Mouse (Mus musculus): ENCODE data around the gene Sec24b.

Sec24b gene

DNA sequence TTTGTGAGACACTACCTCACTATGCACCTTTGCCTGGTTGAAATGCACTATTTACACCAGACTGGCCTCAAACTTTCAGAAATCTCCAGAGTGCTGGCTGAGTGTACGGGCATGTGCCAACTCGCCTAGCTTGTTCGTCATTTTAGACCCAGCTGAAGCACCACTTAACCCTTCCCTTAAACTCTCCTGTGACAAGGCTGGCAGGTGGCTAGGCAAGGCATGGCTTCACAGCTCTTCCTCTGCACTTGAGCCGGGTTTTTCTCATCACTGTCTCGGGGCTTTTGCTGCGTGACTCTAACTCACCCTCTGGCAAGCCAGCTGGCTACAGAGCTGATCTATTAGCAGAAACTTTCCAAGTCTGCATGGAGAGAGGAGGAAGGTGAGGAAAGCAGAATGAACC, 6.8 kb downstream of the Sec24b start:
- DNase-seq (ENCODE audit: low spot score), result no peak

DNA sequence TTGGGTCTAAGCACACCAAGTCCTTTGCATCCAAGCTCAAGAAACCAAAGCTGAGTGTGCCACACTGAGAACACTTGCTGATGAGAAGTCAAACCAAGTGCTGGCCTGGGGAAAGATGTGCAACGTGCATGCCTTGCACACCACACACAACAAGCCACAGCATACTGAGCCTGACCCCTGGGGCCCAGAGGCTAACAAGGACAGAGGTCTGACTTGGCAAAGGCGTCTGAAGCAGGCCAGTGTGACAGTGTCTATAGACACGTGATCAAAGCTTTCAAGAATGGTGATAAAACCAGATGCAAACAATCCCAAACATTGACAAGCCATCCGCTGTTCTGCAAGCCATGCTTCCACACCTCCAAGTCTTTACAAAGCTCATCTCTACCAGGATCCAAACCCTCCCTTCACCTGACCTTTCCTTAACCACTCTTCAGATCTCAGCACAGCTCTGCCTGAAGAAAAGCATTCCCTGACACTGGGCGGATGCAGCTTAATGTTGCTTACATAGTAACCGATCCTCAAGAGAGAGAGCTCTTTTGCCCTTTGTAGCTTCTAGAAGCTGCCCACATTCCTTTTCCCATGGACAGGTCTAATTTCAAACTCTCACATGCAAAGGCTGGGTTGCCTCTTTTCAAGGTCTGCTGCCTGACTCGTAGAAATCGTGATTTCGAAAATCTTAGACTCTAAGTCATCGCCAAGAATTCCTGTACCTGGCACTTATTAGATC, 7.8 kb downstream of the Sec24b start:
- peak; percentile 63 for DNase-seq (ENCODE audit: low spot score)

DNA sequence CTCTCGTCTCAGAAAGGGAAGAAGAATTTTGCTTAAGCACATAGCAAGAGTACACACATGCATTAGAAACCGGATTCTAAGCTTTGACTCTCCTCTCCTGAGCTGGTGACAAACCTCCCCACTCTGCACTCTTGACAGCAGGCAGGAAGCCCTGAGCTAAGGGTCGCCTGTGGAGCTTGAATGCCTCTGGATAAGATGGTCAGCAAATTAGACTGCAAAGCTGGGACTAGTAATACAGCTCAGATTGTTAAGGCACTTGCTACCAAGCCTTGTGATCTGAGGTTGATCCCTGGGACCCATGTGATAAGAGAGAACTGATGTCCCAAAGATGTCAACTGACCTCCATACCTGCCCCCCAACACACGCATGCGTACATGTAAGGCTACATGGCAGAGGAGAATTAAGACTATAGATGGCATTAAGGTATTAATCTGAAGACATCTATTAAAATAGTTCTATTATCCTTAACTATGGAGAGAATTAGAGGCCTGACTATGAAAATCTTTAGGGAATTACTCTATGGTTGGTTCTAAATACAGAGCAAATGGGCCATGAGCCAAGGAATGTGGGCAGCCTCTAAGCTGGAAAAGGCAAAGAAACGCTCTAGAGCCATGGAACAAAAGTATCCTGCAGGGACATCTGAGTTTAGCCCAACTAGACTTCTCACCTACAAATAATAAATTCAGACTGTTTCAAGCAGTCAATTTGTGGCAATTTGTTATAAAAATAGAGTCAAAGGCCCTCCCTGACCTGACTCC, 8.6 kb downstream of the Sec24b start:
- no peak for DNase-seq (ENCODE audit: low spot score)

DNA sequence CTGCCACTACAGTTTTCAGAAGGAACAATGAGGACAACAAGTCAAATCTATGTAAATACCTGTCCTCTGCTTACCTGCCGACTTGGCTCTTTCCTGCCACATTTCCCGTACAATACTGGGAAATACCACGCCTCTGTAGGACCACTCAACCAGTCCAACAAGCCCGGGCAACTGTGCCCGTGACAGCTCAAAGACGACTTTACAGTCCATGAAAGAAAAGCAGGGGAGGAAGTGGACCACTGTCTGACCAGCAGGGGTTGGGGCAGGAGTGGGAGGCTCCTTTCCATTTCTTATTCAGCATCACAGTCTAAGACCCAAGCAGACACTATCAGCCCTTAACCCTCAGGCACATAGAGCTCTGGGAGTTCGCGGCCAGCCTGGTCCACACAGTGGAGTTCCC, 9.2 kb downstream of the Sec24b start:
- DNase-seq (ENCODE audit: low spot score), result no peak

DNA sequence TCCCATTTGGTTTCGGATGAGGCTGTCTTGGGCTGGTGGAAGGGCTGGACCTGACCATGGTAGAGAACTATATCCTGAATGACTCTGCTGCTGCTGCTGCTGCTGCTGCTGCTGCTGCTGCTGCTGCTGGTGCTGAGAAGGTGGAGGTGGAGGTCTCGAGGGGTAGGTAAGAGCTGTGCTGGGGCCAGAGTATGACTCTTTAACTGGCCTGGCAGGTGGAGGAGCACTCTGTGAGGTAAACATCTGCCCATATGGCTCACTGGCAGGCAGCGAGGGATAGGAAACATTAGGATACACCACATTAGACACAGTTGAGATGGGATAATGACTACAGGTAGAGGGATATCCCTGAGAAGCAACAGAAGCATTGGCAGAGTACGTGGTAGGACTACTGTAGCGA, 20.6 kb downstream of the Sec24b start:
- DNase-seq (ENCODE audit: low spot score), result no peak

DNA sequence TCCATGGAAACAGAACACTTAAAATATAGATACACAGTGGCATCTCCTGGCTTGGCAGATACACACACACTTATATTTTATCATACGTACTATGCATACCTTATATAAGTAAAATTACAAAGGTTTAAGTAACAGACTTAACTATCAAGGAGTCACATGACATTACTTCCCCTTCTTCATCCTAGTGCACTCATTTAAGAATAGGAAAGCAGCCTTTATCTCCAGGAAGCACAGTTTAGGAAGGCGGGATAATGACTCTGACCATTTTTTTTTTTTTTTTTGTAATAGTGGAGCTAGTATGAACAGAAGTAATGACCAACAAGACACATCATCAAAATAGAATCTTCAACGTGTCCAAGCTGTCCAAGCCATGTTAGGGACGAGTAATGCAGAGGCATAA, 21.3 kb downstream of the Sec24b start:
- no peak for DNase-seq (ENCODE audit: low spot score)

DNA sequence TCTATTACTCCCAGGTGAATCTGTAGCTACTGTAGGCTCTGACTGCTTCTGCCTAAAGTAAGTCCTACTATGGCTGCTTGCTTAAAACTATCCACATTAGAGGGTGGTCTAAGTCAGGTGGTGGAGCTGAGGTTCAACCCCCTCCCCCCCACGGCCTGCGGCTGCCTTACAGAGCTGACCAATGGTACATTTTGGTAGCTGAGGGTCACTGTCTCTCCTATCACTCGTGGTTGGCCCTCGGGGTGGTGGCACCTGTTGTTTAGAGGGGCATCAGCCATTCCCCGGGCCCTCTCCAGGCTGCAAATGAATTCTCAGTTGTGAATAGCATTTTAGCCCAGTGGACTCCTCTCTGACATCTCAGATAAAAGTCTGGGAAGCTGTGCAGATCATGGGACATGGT, 32.6 kb downstream of the Sec24b start:
- no peak for DNase-seq (ENCODE audit: low spot score)

DNA sequence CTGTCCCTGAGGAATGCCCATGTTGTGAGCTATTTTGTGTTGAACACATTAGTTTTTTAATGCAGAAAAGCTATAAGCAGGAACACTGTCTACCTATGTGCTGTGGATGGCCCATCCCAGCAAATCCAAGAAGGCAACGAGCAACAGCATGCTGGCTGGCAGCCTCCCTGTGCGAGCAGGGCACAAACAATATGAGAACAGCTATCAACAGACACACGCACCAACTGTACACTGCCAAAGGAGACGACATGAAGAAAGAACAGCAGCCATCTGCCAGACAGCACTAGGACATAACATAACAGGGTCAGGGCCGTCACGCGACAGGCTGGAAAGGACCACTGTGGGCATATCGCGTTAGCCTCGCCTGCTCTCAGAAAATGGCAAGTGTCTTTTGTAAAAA, 35.2 kb downstream of the Sec24b start:
- DNase-seq (ENCODE audit: low spot score), result no peak

DNA sequence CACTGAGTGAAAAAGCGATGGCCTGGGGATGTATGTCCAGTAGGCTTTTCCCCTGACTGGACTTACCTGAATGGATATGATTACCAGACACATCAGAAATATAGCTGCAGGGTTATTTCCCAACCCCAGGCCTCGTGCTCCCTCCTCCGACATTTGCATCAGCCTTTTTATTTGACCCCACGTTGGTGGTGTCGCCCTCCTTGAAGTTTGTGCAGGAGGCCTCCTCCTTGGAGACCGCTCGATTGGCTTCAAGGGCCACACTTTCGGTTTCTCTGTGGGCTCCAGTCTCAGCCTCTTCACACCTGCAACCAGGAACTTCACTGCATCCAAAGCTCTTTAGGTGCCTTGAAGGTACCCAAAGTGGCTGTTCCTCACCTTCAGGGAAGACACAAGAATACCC, 35.8 kb downstream of the Sec24b start:
- no peak for DNase-seq (ENCODE audit: low spot score)

DNA sequence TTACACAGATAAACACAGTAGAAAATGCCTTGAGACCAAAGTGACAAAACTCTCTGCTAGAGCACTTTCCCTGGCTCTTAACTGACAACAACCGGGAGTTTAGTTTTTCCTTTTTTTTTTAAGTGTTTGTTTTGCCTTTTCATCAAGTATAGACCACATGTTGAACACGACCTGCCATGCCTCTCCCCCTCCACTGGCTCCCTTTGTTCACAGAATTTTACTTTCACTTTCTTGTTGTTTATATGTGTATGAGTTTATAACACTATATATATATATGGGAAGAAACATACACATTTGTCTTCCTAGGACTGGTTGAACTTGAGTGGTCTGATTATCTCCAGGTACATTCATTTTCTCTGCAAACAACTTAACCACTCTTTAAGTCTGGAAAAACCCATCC, 48.4 kb downstream of the Sec24b start:
- DNase-seq (ENCODE audit: low spot score), result no peak

DNA sequence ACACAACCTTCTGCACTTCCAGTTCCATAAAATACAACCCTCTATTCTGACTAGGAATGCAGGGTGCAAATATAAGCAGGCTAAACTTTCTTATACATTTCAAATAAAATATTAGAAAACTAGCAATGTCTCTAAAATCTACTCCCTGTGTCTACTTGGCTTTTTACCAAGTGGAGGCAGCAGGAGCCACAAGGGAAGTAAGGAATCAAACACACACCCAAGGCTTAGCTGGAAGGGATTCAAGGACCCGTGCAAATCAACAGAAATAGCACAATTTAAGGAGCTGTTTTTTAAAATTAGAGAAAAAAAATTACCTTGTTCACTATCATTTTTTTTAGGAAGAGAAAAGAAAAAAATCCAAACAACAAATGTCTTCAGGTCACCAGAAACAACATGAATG, 50.1 kb downstream of the Sec24b start:
- DNase-seq (ENCODE audit: low spot score), result no peak

DNA sequence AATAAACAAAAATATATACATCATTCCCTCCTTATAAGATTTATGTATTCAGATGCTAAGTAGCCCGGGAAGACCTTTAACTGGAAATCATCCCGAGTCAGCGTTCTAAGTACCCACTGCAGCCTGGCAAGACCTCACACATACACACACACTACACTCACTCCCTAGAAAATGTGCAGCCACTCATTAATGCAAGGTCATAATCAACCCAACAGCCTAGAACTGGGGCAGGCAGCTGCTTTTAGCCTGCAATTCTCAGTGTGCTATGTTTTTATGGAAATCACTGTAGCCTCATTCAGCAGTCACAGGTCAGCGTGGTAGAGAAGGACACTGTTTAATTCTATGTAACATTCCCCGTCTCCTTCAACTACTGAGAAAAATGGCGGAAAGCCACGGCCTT, 55.2 kb downstream of the Sec24b start:
- DNase-seq (ENCODE audit: low spot score), result no peak

DNA sequence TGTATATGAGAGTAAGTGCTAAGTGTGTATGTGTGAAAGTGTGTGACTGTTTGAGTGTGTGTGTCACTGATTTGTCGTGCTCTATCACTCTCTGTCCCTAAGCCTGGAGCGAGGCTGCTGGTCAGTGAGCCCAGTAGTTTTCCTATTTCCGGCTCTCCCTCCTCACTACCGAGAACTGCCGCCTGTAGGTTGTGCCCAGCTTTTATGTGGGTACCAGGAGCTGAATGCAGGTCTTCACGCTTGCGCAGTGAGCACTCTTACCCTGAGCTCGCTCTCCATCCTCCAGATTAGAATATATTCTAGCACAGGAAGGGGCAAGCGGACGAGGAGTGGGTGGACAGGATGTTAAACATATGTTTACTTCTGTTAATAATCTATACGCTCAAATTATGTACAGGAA, 60.4 kb downstream of the Sec24b start:
- DNase-seq (ENCODE audit: low spot score), result no peak

DNA sequence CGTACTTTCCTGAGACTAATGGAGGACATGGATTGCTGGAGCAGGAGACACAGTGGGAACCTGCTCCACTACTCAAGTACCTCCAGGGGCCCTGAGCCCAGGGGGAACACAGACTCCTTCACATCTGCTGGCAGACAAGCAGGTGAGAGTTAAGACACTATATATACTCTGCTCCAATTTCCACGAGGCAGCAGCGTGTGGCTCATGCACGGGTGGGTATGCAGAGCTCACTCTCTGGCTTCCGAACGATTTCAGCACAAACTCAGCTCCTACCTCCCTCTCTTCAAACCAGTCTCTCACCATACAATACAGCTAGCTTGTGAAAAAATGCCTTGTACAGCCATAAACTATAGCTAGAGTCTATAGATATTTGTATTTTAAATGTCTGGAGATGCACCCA, 62.8 kb downstream of the Sec24b start:
- DNase-seq (ENCODE audit: low spot score), result no peak

DNA sequence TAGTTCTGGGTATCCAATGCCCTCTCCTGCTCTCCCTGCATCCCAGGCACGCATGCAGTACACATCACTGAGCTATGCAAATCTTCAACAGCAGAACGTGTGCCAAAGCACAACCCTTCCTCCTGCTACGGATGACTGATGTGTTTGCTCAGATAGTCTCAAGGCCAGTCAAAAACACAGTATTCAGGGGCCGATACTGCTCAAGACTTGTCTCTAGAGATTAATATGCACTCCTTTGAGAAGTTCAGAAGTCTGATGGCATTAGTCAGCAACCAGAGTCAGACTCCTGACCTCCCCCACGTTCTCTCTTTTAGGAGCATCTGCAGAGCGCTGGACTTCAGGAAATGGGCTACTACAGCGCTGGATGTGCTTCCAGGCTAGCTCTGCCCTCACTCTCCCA, 63.4 kb downstream of the Sec24b start:
- no peak for DNase-seq (ENCODE audit: low spot score)

DNA sequence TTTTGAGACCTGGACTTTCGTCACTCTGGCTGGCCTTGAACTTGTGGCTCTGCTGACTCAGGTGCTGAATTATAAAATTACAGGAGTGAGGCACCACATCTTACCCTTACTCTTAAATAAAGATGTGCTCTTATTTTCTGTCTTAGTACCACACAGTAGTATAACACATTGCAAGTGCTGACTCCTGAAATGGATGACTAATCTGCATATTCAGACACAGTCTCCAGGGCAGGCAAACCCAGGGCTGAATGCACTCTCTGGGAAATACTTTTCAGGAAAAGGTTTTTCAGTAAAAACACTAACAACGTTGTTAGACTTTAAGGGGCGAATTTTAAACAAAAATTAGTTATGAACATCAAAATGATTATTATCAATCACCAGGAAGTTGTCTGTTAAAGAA, 64.0 kb downstream of the Sec24b start:
- DNase-seq (ENCODE audit: low spot score), result no peak

DNA sequence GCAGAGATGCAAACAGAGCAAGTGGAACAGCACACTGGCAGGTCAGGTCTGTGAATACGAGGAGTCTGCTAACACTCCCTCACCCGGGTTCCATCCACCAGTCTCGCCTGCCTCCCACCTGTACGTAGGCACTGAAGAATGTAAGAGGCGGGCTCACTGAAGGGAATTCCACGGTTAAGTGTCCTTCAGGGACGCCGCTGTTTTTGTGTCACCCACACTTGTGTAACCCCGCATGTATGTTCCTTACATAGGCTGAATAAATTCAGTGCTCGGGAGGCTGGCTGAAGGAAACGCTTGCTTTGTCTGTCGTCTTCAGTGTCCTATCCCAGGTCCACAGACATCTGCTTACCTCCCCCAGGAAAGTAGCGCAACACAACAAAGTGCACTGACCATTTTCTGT, 74.1 kb downstream of the Sec24b start:
- no peak for DNase-seq (ENCODE audit: low spot score)

DNA sequence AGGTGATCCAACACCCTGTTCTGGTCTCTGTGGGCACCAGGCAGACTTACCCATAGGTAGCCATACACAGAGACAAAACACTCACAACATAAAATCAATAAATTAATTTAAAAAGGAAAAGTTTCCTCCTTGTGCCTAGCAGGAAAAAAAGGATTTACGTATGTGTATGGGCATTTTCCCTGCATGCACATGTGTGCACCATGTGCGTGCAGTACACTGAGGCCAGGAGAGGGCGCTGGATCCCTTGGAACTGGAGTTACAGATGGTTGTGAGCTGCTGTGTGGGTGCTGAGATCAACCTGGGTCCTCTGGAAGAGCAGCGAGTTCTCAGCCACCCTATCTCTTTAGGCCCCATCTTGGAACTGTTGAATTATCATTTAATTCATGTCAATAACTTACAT, 76.0 kb downstream of the Sec24b start:
- DNase-seq (ENCODE audit: low spot score), result no peak

DNA sequence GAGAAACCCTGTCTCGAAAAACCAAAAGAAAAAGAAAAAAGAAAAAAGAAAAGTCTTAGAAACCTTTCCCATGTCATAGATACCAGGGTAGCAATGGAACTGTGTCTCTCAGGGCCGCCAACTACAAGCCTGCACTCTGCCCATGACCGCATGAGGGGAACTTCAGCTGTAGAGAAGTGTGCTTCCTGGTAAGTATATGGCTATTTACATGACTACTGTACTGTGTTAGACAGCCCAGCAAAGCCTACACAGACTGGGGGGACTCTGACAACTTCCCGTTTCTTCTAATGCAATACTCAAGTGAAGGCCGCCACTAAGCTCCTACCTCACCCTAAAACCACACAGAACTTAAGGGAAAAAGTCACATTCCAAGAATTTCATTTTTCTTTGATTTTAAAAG, 76.6 kb downstream of the Sec24b start:
- DNase-seq (ENCODE audit: low spot score), result no peak

DNA sequence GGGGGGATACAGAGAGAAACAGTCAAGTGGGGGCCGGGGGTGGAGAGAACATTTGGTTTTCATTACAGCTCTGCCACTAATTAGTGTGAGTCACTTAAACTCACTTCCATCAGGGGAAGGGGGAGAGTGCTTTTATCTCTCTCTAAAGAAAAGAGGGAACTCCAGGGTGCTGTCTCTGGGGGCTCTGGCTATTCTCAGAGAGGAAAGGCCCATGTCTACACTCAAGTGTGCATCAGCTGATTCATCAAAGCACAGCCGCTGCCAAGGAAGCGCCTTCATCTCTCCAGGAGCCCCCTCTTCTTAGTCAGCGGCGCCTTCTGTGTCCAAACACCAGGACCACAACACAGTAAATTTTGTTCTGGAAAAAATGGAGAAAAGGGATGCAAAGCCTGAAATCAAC, 79.1 kb downstream of the Sec24b start:
- peak; percentile 31 for DNase-seq (ENCODE audit: low spot score)

DNA sequence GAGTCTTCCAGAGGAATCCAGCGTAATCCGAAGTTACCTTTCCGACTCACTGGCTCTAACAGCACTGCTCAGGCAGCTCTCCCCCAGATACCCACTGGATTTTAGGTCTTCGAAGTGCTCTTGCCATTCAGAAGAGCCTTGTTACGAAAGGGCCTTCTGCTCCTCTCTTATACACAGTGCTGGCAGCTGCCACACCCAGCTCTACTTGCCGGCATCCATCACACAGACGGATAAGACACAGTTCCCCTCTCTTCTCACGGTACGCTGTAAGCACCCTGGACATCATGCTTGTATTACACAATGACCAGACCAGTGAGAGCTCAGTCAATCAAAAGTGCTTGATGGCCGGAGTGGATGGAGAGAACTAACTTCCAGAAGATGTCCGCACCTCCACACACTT, 79.6 kb downstream of the Sec24b start:
- DNase-seq (ENCODE audit: low spot score), result no peak

DNA sequence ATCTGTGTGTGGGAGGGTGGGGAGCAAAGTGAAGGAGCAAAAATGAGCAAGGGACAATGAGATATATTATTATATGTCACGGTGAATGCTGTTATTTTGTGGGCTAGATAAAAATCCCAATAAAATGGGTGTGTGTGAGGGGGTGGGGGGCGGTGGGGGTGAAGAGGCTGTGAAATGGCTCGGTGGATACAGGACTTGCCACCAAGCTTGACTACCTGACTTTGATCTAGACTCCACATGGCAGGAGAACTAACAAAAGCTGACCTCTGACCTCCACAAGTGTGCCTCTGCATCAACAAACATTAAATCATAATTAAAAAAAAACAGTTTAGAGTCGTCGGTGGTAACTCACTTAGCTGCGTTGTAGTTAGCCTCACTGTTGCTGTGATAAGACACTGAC, 81.8 kb downstream of the Sec24b start:
- DNase-seq (ENCODE audit: low spot score), result peak; percentile 36

DNA sequence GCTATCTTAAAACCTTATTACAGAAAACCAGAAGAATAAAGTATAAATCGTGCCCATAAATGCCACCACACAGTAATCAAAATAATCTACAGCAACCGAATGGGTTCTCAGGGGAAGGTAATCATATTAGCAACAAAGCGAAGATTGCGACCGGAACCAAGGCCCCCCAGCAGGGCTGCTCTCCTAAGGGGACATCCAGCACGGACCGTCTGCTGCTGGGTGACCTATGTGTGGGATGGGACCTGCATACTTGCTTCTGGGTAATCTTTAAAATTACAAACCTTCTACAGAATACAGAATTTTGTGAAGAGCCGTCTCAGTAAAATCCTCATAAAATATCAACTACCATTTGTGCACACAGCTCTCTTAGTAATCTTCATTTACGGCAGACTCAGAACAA, 82.6 kb downstream of the Sec24b start:
- no peak for DNase-seq (ENCODE audit: low spot score)

DNA sequence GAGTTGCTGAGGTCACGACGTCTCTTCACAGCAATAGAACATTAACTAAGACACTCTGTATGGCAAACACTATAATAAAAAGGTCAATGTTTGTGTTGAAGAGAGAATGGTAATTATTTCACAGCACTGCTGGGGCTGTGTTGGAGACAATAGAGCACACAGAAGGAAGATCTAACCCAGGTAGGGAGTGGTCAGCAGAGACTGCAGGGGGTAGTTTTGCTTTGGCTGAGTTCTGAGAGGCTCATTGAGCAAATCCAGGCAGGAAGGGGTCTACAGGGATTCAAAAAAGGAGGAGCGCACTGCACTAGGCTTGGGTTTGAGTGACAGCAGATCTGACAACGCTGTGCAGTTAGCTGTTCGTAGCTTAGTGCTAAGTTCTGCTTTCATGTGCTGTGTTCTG, 85.0 kb downstream of the Sec24b start:
- no peak for DNase-seq (ENCODE audit: low spot score)
